Mouse (Mus musculus) forebrain, embryonic 16.5 days (tissue): Measurements from ENCODE around the gene 4933424G06Rik. TPM values are rescaled to one million over a fixed set of nuclear protein-coding genes. Genes with fewer than 3 reads are reported as not detected.
A peak's percentile ranks its signal among the peaks of the same experiment; 100 is the strongest.

ENCODE experiments used
- ATAC-seq: fragments of 200-750 bp; cut with Nextera tagmentation; 2 replicates; pipeline ENCODE4 v1.8.0; 2017; ENCODE audit warnings: mild to moderate bottlenecking, moderate library complexity
- H3K27ac ChIP-seq: fragments of 300-500 bp; sonication (generic); 2 replicates; pipeline ENCODE4 v1.5.1; 2014; ENCODE audit warnings: low read length, control low read depth
- H3K27me3 ChIP-seq: fragments of 300-500 bp; sonication (generic); replicated peaks from 2 replicates; pipeline ENCODE4 v1.6.1; 2014; ENCODE audit warnings: low read length; ENCODE audit not compliant: control insufficient read depth, insufficient read depth
- H3K36me3 ChIP-seq: fragments of 300-500 bp; sonication (generic); 2 replicates; pipeline ENCODE4 v1.6.1; 2014; ENCODE audit not compliant: control insufficient read depth, insufficient read depth
- H3K4me1 ChIP-seq: fragments of 300-500 bp; sonication (generic); replicated peaks from 2 replicates; pipeline ENCODE4 v1.6.1; 2014; ENCODE audit warnings: low read length; ENCODE audit not compliant: control insufficient read depth, insufficient read depth
- H3K4me2 ChIP-seq: fragments of 300-500 bp; sonication (generic); 2 replicates; pipeline ENCODE4 v1.6.1; 2014; ENCODE audit warnings: mild to moderate bottlenecking, low read length, control low read depth
- H3K4me3 ChIP-seq: fragments of 300-500 bp; sonication (generic); replicated peaks from 2 replicates; pipeline ENCODE4 v1.5.1; 2014; ENCODE audit warnings: mild to moderate bottlenecking, low read length, control low read depth
- H3K9ac ChIP-seq: fragments of 300-500 bp; sonication (generic); replicated peaks from 2 replicates; pipeline ENCODE4 v1.6.1; 2014; ENCODE audit warnings: low read depth, low read length, control low read depth
- H3K9me3 ChIP-seq: fragments of 300-500 bp; sonication (generic); 2 replicates; pipeline ENCODE4 v1.6.1; 2016; ENCODE audit warnings: low read length; ENCODE audit not compliant: control insufficient read depth
- WGBS: fragments of 180-500 bp; shearing (Covaris S2); extraction: QIAGEN DNeasy Blood & Tissue Kit; methylation state at CpG from one replicate; pipeline ENCODE4 v1.1.7; 2014; 5-methylcytosine and 5-hydroxymethylcytosine counted together
- polyA plus RNA-seq: library from polyadenylated mRNA; unstranded; fragments of >200 nt; fragmentation: Nextera tagmentation; extraction: Ambion mirVana; gene quantifications from 2 replicates; pipeline ENCODE4 v1.2.1, GENCODE M21; 2015

4933424G06Rik gene
- polyA plus RNA-seq, 1 experiment from 2014 or later, result 0.77 TPM

DNA sequence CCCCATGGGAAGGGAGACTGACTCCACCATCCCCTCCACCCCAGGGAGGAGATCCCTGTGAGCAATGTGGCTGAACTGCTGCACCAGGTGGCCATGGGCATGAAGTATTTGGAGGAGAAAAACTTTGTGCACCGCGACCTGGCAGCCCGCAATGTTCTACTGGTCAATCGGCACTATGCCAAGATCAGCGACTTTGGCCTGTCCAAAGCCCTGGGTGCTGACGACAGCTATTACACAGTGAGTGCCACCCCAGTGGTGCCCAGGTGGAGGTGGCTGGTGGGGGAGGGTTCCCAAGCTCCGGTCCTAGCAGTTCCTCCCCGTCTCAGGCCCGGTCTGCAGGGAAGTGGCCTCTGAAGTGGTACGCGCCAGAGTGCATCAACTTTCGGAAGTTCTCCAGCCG lies 70.8 kb downstream of the 4933424G06Rik start:
- WGBS, result 91% methylated on average over 13 of the region's 13 CpGs
- H3K4me3 ChIP-seq, result no peak overlapping the region
- peaks cover 4% of the 10 kb centered on the region; the same call in 1 of the 2 replicates for H3K4me1 ChIP-seq
- H3K36me3 ChIP-seq, result no peaks in the 10 kb centered on the region
- H3K9me3 ChIP-seq, result no peaks in the 10 kb centered on the region
- no peak overlapping the region for H3K4me2 ChIP-seq
- H3K27ac ChIP-seq, result no peak overlapping the region
- no peak for ATAC-seq
- no peaks in the 10 kb centered on the region for H3K27me3 ChIP-seq
- no peak overlapping the region for H3K9ac ChIP-seq

DNA sequence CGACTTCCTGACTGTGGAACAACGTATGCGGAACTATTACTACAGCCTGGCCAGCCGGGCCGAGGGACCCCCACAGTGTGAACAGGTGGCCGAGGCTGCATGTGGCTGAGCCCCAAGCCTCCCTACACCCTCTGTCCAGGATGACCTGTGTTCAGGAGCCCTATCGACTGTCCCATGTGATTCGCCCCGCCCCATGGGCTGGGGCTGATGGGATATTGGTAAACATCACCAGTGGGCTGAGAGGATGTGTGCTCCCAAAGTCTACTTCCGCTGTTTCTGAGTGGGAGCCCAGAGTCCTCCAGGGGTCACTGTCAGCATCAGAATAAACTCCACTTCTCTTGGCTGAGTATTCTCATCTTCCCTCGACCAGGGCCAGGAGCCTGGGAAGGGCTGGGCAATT lies 72.5 kb downstream of the 4933424G06Rik start:
- no peak overlapping the region for H3K4me3 ChIP-seq
- no peaks in the 10 kb centered on the region for H3K27me3 ChIP-seq
- peaks cover 4% of the 10 kb centered on the region; the same call in 1 of the 2 replicates for H3K4me1 ChIP-seq
- H3K9ac ChIP-seq, result no peak overlapping the region
- H3K9me3 ChIP-seq, result no peaks in the 10 kb centered on the region
- no peak overlapping the region for H3K27ac ChIP-seq
- 89% methylated on average over 11 of the region's 11 CpGs for WGBS
- ATAC-seq, result no peak
- no peaks in the 10 kb centered on the region for H3K36me3 ChIP-seq
- no peak overlapping the region for H3K4me2 ChIP-seq

DNA sequence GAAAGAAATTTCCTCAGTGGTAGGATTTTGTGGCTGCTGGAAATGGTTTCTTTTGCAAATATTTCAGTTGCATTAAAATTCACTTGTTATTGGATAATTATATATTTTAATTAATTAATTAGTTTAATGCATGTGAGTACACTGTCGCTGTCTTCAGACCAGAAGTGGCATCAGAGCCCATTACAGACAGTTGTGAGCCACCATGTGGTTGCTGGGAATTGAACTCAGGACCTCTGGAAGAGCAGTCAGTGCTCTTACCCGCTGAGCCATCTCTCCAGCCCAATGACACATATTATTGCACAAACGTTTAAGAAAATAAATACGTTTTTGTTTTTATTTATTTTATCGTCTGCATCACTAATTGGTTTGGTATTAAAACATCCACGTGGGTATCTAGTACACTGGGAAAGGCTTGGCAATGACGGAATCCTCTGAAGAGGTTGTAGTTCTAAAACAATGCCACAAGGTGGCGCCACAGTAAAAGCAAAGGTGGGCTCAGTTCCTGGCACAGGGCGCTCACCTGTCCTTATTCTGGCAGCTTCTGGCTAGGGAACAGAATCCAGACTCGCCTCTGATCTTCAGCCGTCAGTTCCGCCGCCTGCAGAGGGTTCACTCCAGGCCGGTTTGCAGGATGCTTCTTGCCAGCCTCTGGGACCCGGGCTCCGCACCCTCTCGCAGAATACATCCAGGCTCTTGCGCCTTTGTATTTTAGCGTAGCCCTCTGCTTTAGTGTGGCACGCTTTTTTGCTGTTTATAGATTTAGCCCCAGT lies 74.6 kb downstream of the 4933424G06Rik start:
- Histone ChIP-seq H3K27me3 (no peaks in the 10 kb centered on the region), H3K9me3 (no peaks in the 10 kb centered on the region), H3K27ac (peak overlapping the region; percentile 55), H3K36me3 (no peaks in the 10 kb centered on the region), H3K4me3 (peak overlapping the region; percentile 46), H3K4me2 (peak overlapping the region; percentile 74), H3K9ac (peak overlapping the region; percentile 65), H3K4me1 (peaks cover 4% of the 10 kb centered on the region; the same call in 1 of the 2 replicates)
- 3% methylated on average over 20 of the region's 20 CpGs for WGBS
- ATAC-seq, result peak; percentile 83

DNA sequence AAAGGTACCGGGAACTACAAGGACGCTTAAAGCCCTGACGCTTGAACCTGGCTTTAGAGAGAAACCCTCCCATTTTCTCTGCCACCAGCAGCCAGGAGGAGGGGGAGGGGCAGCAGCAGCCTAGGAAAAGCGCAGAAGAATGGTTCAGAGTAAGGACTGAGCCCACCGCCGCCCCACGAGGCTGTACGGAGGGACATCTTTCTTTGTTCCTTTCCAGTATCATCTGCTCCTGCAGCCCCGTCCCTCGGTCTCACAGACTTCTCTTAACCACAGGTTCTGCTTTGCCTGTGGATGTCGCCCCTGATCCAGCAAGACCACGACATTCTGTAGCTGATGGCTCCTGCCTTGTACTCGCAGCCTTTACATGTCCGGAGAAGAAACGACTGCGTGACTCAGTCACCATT lies 75.3 kb downstream of the 4933424G06Rik start:
- no peaks in the 10 kb centered on the region for H3K36me3 ChIP-seq
- H3K4me2 ChIP-seq, result peak overlapping the region; percentile 74
- peak overlapping the region; percentile 46 for H3K4me3 ChIP-seq
- peak overlapping the region; percentile 65 for H3K9ac ChIP-seq
- under 1% methylated on average over 16 of the region's 16 CpGs for WGBS
- peak overlapping the region; percentile 55 for H3K27ac ChIP-seq
- H3K9me3 ChIP-seq, result no peaks in the 10 kb centered on the region
- peak; percentile 73 for ATAC-seq
- H3K27me3 ChIP-seq, result no peaks in the 10 kb centered on the region
- peaks cover 4% of the 10 kb centered on the region; the same call in 1 of the 2 replicates for H3K4me1 ChIP-seq

DNA sequence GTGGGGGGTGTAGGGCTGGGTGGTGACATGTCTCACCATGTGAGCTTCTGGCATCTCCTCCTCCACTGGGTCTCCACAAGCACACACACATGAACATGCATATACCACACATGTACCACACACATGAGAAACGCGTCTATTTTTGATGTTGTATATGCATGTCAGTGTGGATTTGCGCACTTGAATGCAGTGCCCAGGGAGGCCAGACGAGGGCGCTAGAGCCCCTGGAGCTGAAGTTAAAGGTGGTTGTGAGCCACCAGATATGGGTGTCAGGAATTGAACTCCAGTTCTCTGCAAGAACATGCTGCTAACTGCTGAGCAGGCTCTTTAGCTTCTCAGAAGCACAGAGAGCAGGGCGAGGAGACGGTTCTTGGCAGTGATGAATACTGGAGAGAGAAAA lies 76.4 kb downstream of the 4933424G06Rik start:
- Histone ChIP-seq H3K4me1 (peaks cover 4% of the 10 kb centered on the region; the same call in 1 of the 2 replicates), H3K36me3 (no peaks in the 10 kb centered on the region), H3K27ac (no peak overlapping the region), H3K9ac (no peak overlapping the region), H3K4me3 (no peak overlapping the region), H3K27me3 (no peaks in the 10 kb centered on the region), H3K9me3 (no peaks in the 10 kb centered on the region), H3K4me2 (no peak overlapping the region)
- 94% methylated on average over 7 of the region's 7 CpGs for WGBS
- no peak for ATAC-seq

DNA sequence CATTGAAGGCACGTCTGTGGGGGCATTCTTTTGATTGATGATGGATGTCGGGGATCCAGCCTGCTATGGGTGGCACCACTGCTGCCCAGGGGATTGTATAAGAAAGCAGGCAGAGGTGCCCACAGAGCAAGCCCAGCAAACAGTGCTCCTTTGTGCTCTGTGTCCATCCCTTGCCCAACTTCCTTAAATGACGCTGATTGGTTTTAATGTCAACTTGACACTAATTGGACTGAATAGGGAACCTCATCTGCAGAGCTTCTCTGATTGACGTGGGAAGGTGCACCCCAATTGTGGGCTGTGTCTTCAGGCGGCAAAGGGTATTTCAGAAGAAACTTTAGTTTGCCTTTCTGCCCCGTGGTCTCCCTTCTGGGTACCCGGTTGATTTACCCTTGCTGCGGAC lies 79.5 kb downstream of the 4933424G06Rik start:
- WGBS, result 58% methylated on average over 8 of the region's 8 CpGs
- ATAC-seq, result no peak

DNA sequence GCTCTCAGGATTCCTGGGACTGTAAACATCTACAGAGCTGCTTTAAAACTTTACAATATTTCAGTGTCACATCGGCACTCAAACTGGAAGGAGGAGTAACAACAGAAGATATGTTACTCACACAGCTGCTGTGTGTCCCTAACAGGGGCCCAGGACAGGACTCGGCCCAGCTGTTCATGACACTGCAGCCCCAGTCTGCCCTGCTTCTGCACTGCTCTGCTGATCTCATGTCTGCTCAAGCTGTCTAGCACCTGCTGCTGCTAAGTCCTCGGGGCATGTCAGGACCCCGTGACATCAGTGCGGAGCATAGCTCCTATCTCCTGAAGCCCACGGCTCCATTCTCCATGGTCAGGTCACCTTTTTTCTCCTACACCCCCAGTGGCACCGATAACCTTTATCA lies 86.8 kb downstream of the 4933424G06Rik start:
- H3K9me3 ChIP-seq, result no peaks in the 10 kb centered on the region
- no peak overlapping the region for H3K4me2 ChIP-seq
- no peaks in the 10 kb centered on the region for H3K27me3 ChIP-seq
- no peak overlapping the region for H3K4me3 ChIP-seq
- H3K4me1 ChIP-seq, result no peaks in the 10 kb centered on the region
- H3K27ac ChIP-seq, result no peak overlapping the region
- ATAC-seq, result no peak
- WGBS, result 93% methylated on average over 7 of the region's 7 CpGs
- H3K9ac ChIP-seq, result no peak overlapping the region
- H3K36me3 ChIP-seq, result peaks cover 45% of the 10 kb centered on the region

More for the DNA sequence above, 79.5 kb downstream of the 4933424G06Rik start:
- no peak overlapping the region for H3K27ac ChIP-seq
- peaks cover 10% of the 10 kb centered on the region for H3K36me3 ChIP-seq
- H3K4me1 ChIP-seq, result peaks cover 4% of the 10 kb centered on the region; the same call in 1 of the 2 replicates
- no peak overlapping the region for H3K4me2 ChIP-seq
- H3K9ac ChIP-seq, result no peak overlapping the region
- no peaks in the 10 kb centered on the region for H3K27me3 ChIP-seq
- H3K9me3 ChIP-seq, result no peaks in the 10 kb centered on the region
- H3K4me3 ChIP-seq, result no peak overlapping the region

DNA sequence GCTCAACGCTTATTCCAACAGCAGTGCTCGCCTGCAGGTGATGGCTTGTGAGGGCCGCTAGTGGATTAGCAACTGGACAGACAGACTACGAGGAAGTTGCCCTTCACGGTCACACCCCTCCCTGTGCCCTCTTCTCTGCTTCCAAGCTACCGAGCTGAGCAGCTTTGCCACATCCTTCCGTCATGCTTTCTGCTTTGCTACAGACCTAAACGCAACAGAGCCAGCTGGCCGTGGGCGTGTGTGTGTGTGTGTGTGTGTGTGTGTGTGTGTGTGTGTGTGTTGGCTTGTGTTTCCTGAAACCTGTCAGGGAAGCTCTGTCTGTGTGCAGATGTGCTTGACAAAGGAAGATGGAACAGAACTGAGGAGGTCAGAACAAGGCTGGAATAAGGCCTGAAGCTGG lies 87.5 kb downstream of the 4933424G06Rik start:
- H3K4me1 ChIP-seq, result no peaks in the 10 kb centered on the region
- H3K36me3 ChIP-seq, result peaks cover 48% of the 10 kb centered on the region
- no peak overlapping the region for H3K4me2 ChIP-seq
- WGBS, result 86% methylated on average over 10 of the region's 10 CpGs
- no peak overlapping the region for H3K27ac ChIP-seq
- no peak for ATAC-seq
- no peak overlapping the region for H3K4me3 ChIP-seq
- no peaks in the 10 kb centered on the region for H3K27me3 ChIP-seq
- H3K9me3 ChIP-seq, result no peaks in the 10 kb centered on the region
- no peak overlapping the region for H3K9ac ChIP-seq

DNA sequence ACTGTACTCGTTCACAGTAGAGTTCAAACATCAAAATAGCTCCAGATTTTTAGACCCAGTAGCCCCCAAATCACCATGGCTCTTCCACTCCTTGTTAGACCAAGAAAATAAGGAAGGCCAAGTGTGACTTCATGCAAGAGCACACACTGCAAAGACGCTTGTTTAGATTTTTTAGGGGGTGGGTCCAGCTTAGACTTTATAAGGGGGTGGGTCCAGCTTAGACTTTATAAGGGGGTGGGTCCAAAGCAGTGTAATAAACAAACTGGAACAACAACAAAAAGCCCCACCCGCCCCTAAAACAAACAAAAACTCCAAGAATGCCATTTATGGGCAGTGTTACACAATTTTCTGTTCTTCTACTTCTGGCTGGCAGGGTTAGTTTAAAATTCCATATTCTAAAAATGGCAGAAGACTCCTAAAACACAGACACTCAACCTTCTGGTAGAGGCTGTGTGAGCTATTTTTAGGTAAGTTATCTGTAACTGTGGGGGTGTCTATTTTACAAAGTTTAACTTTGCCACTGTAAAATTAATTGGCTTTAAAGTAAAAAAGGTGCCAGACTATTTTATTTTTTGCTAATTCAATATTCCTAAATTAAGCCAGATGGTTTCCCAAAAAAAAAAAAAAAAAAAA lies 90.5 kb downstream of the 4933424G06Rik start:
- Histone ChIP-seq H3K9me3 (no peaks in the 10 kb centered on the region), H3K9ac (no peak overlapping the region), H3K4me2 (no peak overlapping the region), H3K4me1 (no peaks in the 10 kb centered on the region), H3K27ac (no peak overlapping the region), H3K4me3 (no peak overlapping the region), H3K36me3 (peaks cover 45% of the 10 kb centered on the region), H3K27me3 (no peaks in the 10 kb centered on the region)
- 82% methylated on average over 3 of the region's 3 CpGs for WGBS
- no peak for ATAC-seq
